ENCODE assay signal across 10 mouse cellular contexts in the genomic region with DNA sequence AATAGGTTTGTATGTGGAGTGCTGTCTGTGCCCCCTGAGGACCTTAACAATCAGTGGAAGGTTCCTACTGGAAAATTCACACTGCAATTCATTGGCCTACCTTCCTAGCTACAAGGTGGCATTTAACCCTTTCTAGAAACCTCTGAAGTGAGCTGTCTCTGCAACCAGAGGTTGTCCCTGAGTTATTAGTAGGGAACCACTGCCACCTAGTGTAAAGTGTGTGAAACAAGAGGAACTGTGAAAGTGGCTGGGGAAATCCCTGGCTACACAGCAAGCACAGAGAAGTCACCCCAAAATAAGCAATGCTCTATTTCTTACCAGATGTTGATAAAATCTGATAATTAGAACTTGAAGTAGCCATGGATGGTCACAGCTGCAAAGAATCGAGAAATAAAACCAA. TPM values are rescaled to one million over a fixed set of nuclear protein-coding genes. Genes with fewer than 3 reads are reported as not detected.
DNase-seq lines count a peak whose midpoint lies in the region; ATAC-seq and TF ChIP-seq lines count a peak whose summit lies in the region.
"Had no signal": no experiment of that assay in that cellular context is flagged by ENCODE, and none has a peak within 500 bp of the region (broad histone marks: within the 10 kb centered on the region; RNA-seq: fewer than 3 reads in every experiment).

No protein-coding gene starts in this region.

- no peaks in the 10 kb centered on the region for H3K36me3 ChIP-seq in forebrain, embryonic 14.5 days (ENCODE audit: control insufficient read depth, insufficient read depth, low read length)
- no peaks in the 10 kb centered on the region for H3K36me3 ChIP-seq in forebrain, embryonic 16.5 days (ENCODE audit: control insufficient read depth, insufficient read depth)
- H3K36me3 ChIP-seq in E14TG2a.4 (ENCODE audit: insufficient read depth, low read length): no peaks in the 10 kb centered on the region
- H3K36me3 ChIP-seq: heart, embryonic 15.5 days; stomach, embryonic 15.5 days had no signal

- no peak overlapping the region for H3K4me2 ChIP-seq in forebrain, embryonic 14.5 days (ENCODE audit: low read length)
- H3K4me2 ChIP-seq in forebrain, embryonic 16.5 days (ENCODE audit: low read length): no peak overlapping the region
- H3K4me2 ChIP-seq: heart, embryonic 15.5 days; stomach, embryonic 15.5 days had no signal

- H3K4me1 ChIP-seq in forebrain, embryonic 14.5 days (ENCODE audit: control insufficient read depth, insufficient read depth, low read length): no peaks in the 10 kb centered on the region
- peaks cover 5% of the 10 kb centered on the region for H3K4me1 ChIP-seq in forebrain, embryonic 16.5 days (replicated peaks; ENCODE audit: control insufficient read depth, insufficient read depth, low read length)
- no peaks in the 10 kb centered on the region; the same call in 1 of the 2 replicates for H3K4me1 ChIP-seq in E14TG2a.4 (replicated peaks; ENCODE audit: low read depth, low read length)
- H3K4me1 ChIP-seq: heart, embryonic 15.5 days; stomach, embryonic 15.5 days had no signal

- no peak for ATAC-seq in forebrain, embryonic 14.5 days
- no peak for ATAC-seq in forebrain, embryonic 16.5 days

- WGBS in forebrain, embryonic 14.5 days: 29% methylated on average over 1 of the region's 1 CpGs
- WGBS in forebrain, embryonic 16.5 days: 30% methylated on average over 1 of the region's 1 CpGs

- no peak overlapping the region for H3K9ac ChIP-seq in forebrain, embryonic 14.5 days (ENCODE audit: low read length)
- no peak overlapping the region for H3K9ac ChIP-seq in forebrain, embryonic 16.5 days (replicated peaks; ENCODE audit: low read depth, low read length)
- H3K9ac ChIP-seq: heart, embryonic 15.5 days; stomach, embryonic 15.5 days had no signal

- H3K9me3 ChIP-seq in forebrain, embryonic 14.5 days (replicated peaks; ENCODE audit: control insufficient read depth, low read length): peaks cover 3% of the 10 kb centered on the region; the same call in 1 of the 2 replicates
- H3K9me3 ChIP-seq in forebrain, embryonic 16.5 days (ENCODE audit: control insufficient read depth, low read length): no peaks in the 10 kb centered on the region
- peaks cover 14% of the 10 kb centered on the region for H3K9me3 ChIP-seq in E14TG2a.4 (ENCODE audit: low read length)
- H3K9me3 ChIP-seq: stomach, embryonic 15.5 days had no signal

- peak; percentile 32 for TF ChIP-seq CTCF in E14TG2a.4 (conservative IDR thresholded peaks at IDR 0.05; ENCODE audit: low read length)

- peak; percentile 74 for DNase-seq in forebrain, embryonic 14.5 days (ENCODE audit: low spot score)
- peak; percentile 34 to 40 for DNase-seq in left cerebral cortex, postnatal 14 days (ENCODE audit: low spot score in 2 of 2)
- no peak for DNase-seq in left cerebral cortex, postnatal 4 days
- peak; percentile 58 for DNase-seq in embryo, embryonic 11 days
- no peak for DNase-seq in adrenal gland, postnatal 14 days
- no peak for DNase-seq in spleen, adult 12 weeks (ENCODE audit: low spot score)

- H3K27me3 ChIP-seq in forebrain, embryonic 14.5 days (replicated peaks; ENCODE audit: control insufficient read depth, insufficient read depth, low read length): no peaks in the 10 kb centered on the region
- H3K27me3 ChIP-seq in forebrain, embryonic 16.5 days (replicated peaks; ENCODE audit: control insufficient read depth, insufficient read depth, low read length): no peaks in the 10 kb centered on the region
- H3K27me3 ChIP-seq in E14TG2a.4 (ENCODE audit: insufficient read depth, low read length): peaks cover 13% of the 10 kb centered on the region
- H3K27me3 ChIP-seq: heart, embryonic 15.5 days; stomach, embryonic 15.5 days had no signal

- intact Hi-C loops in left cerebral cortex, postnatal 14 days (cut with DNase I): loop anchor here (10.0 kb wide), 1 partner anchor 1953 kb away; no protein-coding TSS in a partner anchor
- intact Hi-C loops in left cerebral cortex, postnatal 4 days (cut with DNase I): no loop called here

- no peak overlapping the region for H3K4me3 ChIP-seq in forebrain, embryonic 14.5 days (ENCODE audit: low read depth, low read length)
- no peak overlapping the region for H3K4me3 ChIP-seq in forebrain, embryonic 16.5 days (replicated peaks; ENCODE audit: low read length)
- H3K4me3 ChIP-seq in E14TG2a.4 (replicated peaks; ENCODE audit: low read length): no peak overlapping the region
- H3K4me3 ChIP-seq: heart, embryonic 15.5 days; stomach, embryonic 15.5 days had no signal

- no peak overlapping the region for H3K27ac ChIP-seq in forebrain, embryonic 14.5 days (ENCODE audit: low read depth, low read length)
- H3K27ac ChIP-seq in forebrain, embryonic 16.5 days (ENCODE audit: low read length): no peak overlapping the region
- H3K27ac ChIP-seq: heart, embryonic 15.5 days; stomach, embryonic 15.5 days had no signal

RNA-seq across cellular contexts. Expression of a gene that starts 31.6 kb away (rescaled TPM):
- polyA plus RNA-seq in forebrain, embryonic 14.5 days (2014; fragmentation: Nextera tagmentation; extraction: Ambion mirVana): 21.9 and 23.1 TPM in 2 replicates
- polyA plus RNA-seq in forebrain, embryonic 16.5 days (2015; fragmentation: Nextera tagmentation; extraction: Ambion mirVana): 29.2 and 31.4 TPM in 2 replicates
- total RNA-seq in left cerebral cortex, postnatal 14 days (2021): 10 to 100 TPM; 65.7 to 67.8 TPM
- total RNA-seq in left cerebral cortex, postnatal 4 days (2021): 10 to 100 TPM; 52.4 to 55.8 TPM
- 11.2 and 12.9 TPM in 2 replicates for total RNA-seq in adrenal gland, postnatal 14 days (2021)

Comparison
In these comparisons a context has a peak if more than half of its experiments do, and no peak if none do; other contexts are left out.
1. DNase-seq: peak in forebrain, embryonic 14.5 days (single experiment), left cerebral cortex, postnatal 14 days (2 of 2) and embryo, embryonic 11 days (single experiment); none in left cerebral cortex, postnatal 4 days (single experiment), adrenal gland, postnatal 14 days (single experiment) and spleen, adult 12 weeks (single experiment).